Mouse (Mus musculus) kidney, embryonic 15.5 days (tissue): ENCODE data around the gene Gpr55. TPM values are rescaled to one million over a fixed set of nuclear protein-coding genes. Genes with fewer than 3 reads are reported as not detected.
A peak's percentile ranks its signal among the peaks of the same experiment; 100 is the strongest.

Experiments
- ATAC-seq: fragments of 200-750 bp; cut with Nextera tagmentation; replicated peaks from 2 replicates; pipeline ENCODE4 v1.8.0; 2017; ENCODE audit warnings: moderate TSS enrichment; ENCODE audit not compliant: low FRiP score
- H3K27ac ChIP-seq: fragments of 300-500 bp; sonication (generic); 2 replicates; pipeline ENCODE4 v1.5.1; 2015; ENCODE audit warnings: mild to moderate bottlenecking, inconsistent platforms
- H3K27me3 ChIP-seq: fragments of 300-500 bp; sonication (generic); 2 replicates; pipeline ENCODE4 v1.6.1; 2015; ENCODE audit warnings: inconsistent platforms
- H3K36me3 ChIP-seq: fragments of 300-500 bp; sonication (generic); 2 replicates; pipeline ENCODE4 v1.6.1; 2015; ENCODE audit warnings: inconsistent platforms
- H3K4me1 ChIP-seq: fragments of 300-500 bp; sonication (generic); 2 replicates; pipeline ENCODE4 v1.6.1; 2015; ENCODE audit warnings: inconsistent platforms
- H3K4me2 ChIP-seq: fragments of 300-500 bp; sonication (generic); 2 replicates; pipeline ENCODE4 v1.6.1; 2015; ENCODE audit warnings: moderate library complexity, mild to moderate bottlenecking, inconsistent platforms
- H3K4me3 ChIP-seq: fragments of 300-500 bp; sonication (generic); replicated peaks from 2 replicates; pipeline ENCODE4 v1.5.1; 2015; ENCODE audit warnings: mild to moderate bottlenecking, inconsistent platforms
- H3K9ac ChIP-seq: fragments of 300-500 bp; sonication (generic); 2 replicates; pipeline ENCODE4 v1.6.1; 2015; ENCODE audit warnings: mild to moderate bottlenecking, inconsistent platforms
- H3K9me3 ChIP-seq: fragments of 300-500 bp; sonication (generic); replicated peaks from 2 replicates; pipeline ENCODE4 v1.6.1; 2016; ENCODE audit warnings: inconsistent platforms
- WGBS: fragments of 180-500 bp; shearing (Covaris S2); methylation state at CpG from one replicate; pipeline ENCODE4 v1.1.7; 2015; ENCODE audit warnings: mixed read lengths; 5-methylcytosine and 5-hydroxymethylcytosine counted together
- polyA plus RNA-seq: library from polyadenylated mRNA; unstranded; fragments of >200 nt; fragmentation: Nextera tagmentation; extraction: Ambion mirVana; gene quantifications from 2 replicates; pipeline ENCODE4 v1.2.1, GENCODE M21; 2015

The Gpr55 gene
- polyA plus RNA-seq, 1 experiment from 2014 or later = 0.04 TPM

GRCm38 (mm10) chr1:85894748-85895360, 66.0 kb downstream of the Gpr55 start:
- under 1% methylated on average over 30 of the region's 30 CpGs for WGBS
- H3K4me3 ChIP-seq = peak overlapping the region; percentile 88
- ATAC-seq = peak; percentile 40

GRCm38 (mm10) chr1:85894231-85894747, 66.5 kb downstream of the Gpr55 start, which contains the start of gene Itm2c:
TSS of gene Itm2c (plus strand) at chr1:85894281.
- peaks cover 49% of the 10 kb centered on the region for H3K4me1 ChIP-seq
- H3K27ac ChIP-seq = peak within 1 kb of the TSS; percentile 89
- H3K4me3 ChIP-seq = peak within 1 kb of the TSS; percentile 88
- H3K27me3 ChIP-seq = no peaks in the 10 kb centered on the region
- no peaks in the 10 kb centered on the region for H3K9me3 ChIP-seq
- no peaks in the 10 kb centered on the region for H3K36me3 ChIP-seq
- peak within 1 kb of the TSS; percentile 79 for H3K9ac ChIP-seq
- peak within 1 kb of the TSS; percentile 83 for H3K4me2 ChIP-seq
- WGBS = under 1% methylated on average over 35 of the region's 35 CpGs
- peak; percentile 87 for ATAC-seq

More at GRCm38 (mm10) chr1:85894748-85895360, 66.0 kb downstream of the Gpr55 start:
- H3K27me3 ChIP-seq = no peaks in the 10 kb centered on the region
- no peaks in the 10 kb centered on the region for H3K9me3 ChIP-seq
- H3K27ac ChIP-seq = peak overlapping the region; percentile 89
- H3K36me3 ChIP-seq = no peaks in the 10 kb centered on the region
- H3K4me1 ChIP-seq = peaks cover 55% of the 10 kb centered on the region
- peak overlapping the region; percentile 79 for H3K9ac ChIP-seq
- peak overlapping the region; percentile 83 for H3K4me2 ChIP-seq

Other genes starting within 250 kb of the Gpr55 start
- gene A630001G21Rik, start 182.4 kb downstream of the Gpr55 start, polyA plus RNA-seq = 0.72 and 1.1 TPM in 2 replicates
- gene Cab39, start 167.6 kb downstream of the Gpr55 start, polyA plus RNA-seq = 28.0 and 30.2 TPM in 2 replicates
- gene Itm2c, start 66.7 kb downstream of the Gpr55 start, polyA plus RNA-seq = 220 and 231 TPM in 2 replicates
- gene 4933407L21Rik, start 32.5 kb downstream of the Gpr55 start, polyA plus RNA-seq = 1.5 and 1.8 TPM in 2 replicates
- not detected in 2 replicates for gene Spata3, start 55.8 kb upstream of the Gpr55 start, polyA plus RNA-seq
- gene 2810459M11Rik, start 84.9 kb upstream of the Gpr55 start, polyA plus RNA-seq = 1.1 and 1.2 TPM in 2 replicates
- 181 and 182 TPM in 2 replicates for gene Psmd1, start 103.4 kb upstream of the Gpr55 start, polyA plus RNA-seq
- 1.1 and 1.3 TPM in 2 replicates for gene Htr2b, start 151.0 kb upstream of the Gpr55 start, polyA plus RNA-seq
- not detected in 2 replicates for gene Gm21972, start 172.6 kb upstream of the Gpr55 start, polyA plus RNA-seq
- 25.3 and 29.9 TPM in 2 replicates for gene Armc9, start 193.8 kb upstream of the Gpr55 start, polyA plus RNA-seq